Mouse (Mus musculus) B cell, adult 67 days (primary cell): ENCODE measurements around the gene Zfp141. TPM values are rescaled to one million over a fixed set of nuclear protein-coding genes. Genes with fewer than 3 reads are reported as not detected.

ENCODE experiments used
- total RNA-seq, 2 experiments: library from RNA; stranded (reverse); gene quantifications; 4 replicates each; pipeline ENCODE4 v1.2.4; 2023

Gene Zfp141
- total RNA-seq = 10 to 100 TPM; 27.6 to 32.1 TPM

DNA sequence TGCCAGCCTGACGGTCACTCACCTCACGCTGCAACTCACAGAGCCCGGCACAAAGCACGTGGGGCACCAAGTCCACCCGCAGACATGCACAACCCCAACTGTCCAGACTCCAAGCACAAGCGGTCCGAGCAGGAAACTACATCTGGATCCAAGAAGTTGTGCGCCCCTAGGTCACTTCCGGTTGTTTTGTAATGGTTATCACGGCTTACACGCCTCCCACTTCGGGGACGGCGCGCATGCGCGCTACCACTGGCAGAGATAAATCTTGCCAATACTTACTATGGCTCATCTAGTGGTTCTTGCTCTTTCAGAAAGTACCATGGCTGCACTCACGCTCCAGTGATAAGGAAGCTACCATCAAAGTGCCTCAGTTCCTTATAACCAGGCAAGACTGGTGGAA, at the start of gene Zfp141:
Zfp141 (minus strand) TSS at position 153 of the 400 bp plus-strand sequence.

DNA sequence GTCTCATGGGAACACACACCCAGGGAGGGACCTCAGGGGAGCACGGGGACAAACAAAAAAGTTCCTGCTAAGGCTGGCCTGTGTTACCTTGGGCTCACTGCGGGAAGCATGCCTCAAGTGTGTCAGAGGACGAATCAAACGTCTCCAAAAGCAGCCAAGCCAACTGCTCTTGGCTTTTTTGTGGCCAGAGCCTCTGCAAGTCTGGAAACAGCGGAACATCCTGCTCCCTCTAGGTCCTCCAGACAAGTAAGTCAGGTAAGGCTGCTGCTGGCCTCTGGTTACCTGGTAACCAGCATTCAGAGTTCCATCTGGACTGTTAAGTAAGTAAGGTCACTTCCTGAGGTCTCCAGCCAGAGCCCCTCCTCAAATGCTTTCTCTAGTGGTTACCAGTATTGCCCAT, 57.7 kb downstream of the Zfp141 start, which contains the start of gene 4933421I07Rik:
4933421I07Rik (minus strand) TSS at position 271 of the 400 bp plus-strand sequence.

Other genes starting within 250 kb of the Zfp141 start
- gene Vmn2r61, start 245.7 kb downstream of the Zfp141 start, total RNA-seq = not detected
- gene 4933421I07Rik, start 57.6 kb downstream of the Zfp141 start, total RNA-seq = not detected
- not detected for gene Gm21028, start 72.8 kb upstream of the Zfp141 start, total RNA-seq
- gene Zfp977, start 86.8 kb upstream of the Zfp141 start, total RNA-seq = not detected
- gene Zfp976, start 136.8 kb upstream of the Zfp141 start, total RNA-seq = 1 to 10 TPM; 2.4 to 2.8 TPM
- 1 to 10 TPM; 4.4 to 4.5 TPM for gene Zfp975, start 187.0 kb upstream of the Zfp141 start, total RNA-seq
- gene Gm17067, start 221.3 kb upstream of the Zfp141 start, total RNA-seq = not detected